Mouse (Mus musculus) v-Abl transformed pro-B cells (cell line): Measurements from ENCODE around the gene Tsen2.

Experiments
- in situ Hi-C, 2 experiments: fragments of 400-800 bp; cut with MboI; formaldehyde crosslinking; loops; one replicate each; pipeline ENCODE4 v1.15.1; 2025; ENCODE audit not compliant: unreplicated experiment in 2 of 2

Gene Tsen2

GRCm38 (mm10) chr6:115544442-115544970, at the start of gene Tsen2:
TSS of gene Tsen2 (plus strand) at chr6:115544664.
- in situ Hi-C loops = loop anchor here (10.0 to 25.0 kb wide), 5 partner anchors 60 to 1457 kb away; partner anchors contain the start of genes Tamm41 (in 2 of the 2), Mkrn2 (in 1 of the 2) and Rpl32 (in 1 of the 2)

GRCm38 (mm10) chr6:115499540-115499939, 44.9 kb upstream of the Tsen2 start:
- in situ Hi-C loops = no loop called here

- in situ Hi-C loops = no loop called here
Measured at GRCm38 (mm10) chr6:115500234-115500633, 44.2 kb upstream of the Tsen2 start.

GRCm38 (mm10) chr6:115501131-115501530, 43.3 kb upstream of the Tsen2 start:
- in situ Hi-C loops = no loop called here

- in situ Hi-C loops = no loop called here
Measured at GRCm38 (mm10) chr6:115503038-115503437, 41.4 kb upstream of the Tsen2 start.

GRCm38 (mm10) chr6:115503549-115504159, 40.8 kb upstream of the Tsen2 start:
- in situ Hi-C loops = no loop called here

- in situ Hi-C loops = no loop called here
Measured at GRCm38 (mm10) chr6:115504160-115504558, 40.3 kb upstream of the Tsen2 start.

- in situ Hi-C loops = no loop called here
Measured at GRCm38 (mm10) chr6:115504915-115505314, 39.5 kb upstream of the Tsen2 start.

GRCm38 (mm10) chr6:115506425-115506824, 38.0 kb upstream of the Tsen2 start:
- in situ Hi-C loops = no loop called here

- in situ Hi-C loops = no loop called here
Measured at GRCm38 (mm10) chr6:115511447-115511846, 33.0 kb upstream of the Tsen2 start.

GRCm38 (mm10) chr6:115513207-115513606, 31.3 kb upstream of the Tsen2 start:
- in situ Hi-C loops = no loop called here

GRCm38 (mm10) chr6:115517904-115518303, 26.6 kb upstream of the Tsen2 start:
- in situ Hi-C loops = no loop called here

GRCm38 (mm10) chr6:115518352-115518751, 26.1 kb upstream of the Tsen2 start:
- in situ Hi-C loops = no loop called here

- in situ Hi-C loops = no loop called here
Measured at GRCm38 (mm10) chr6:115519275-115519699, 25.2 kb upstream of the Tsen2 start.

GRCm38 (mm10) chr6:115521923-115522322, 22.5 kb upstream of the Tsen2 start:
- in situ Hi-C loops = no loop called here

GRCm38 (mm10) chr6:115522691-115523146, 21.7 kb upstream of the Tsen2 start:
- in situ Hi-C loops = no loop called here

- in situ Hi-C loops = no loop called here
Measured at GRCm38 (mm10) chr6:115523201-115523600, 21.3 kb upstream of the Tsen2 start.

GRCm38 (mm10) chr6:115524449-115524990, 19.9 kb upstream of the Tsen2 start:
- in situ Hi-C loops = no loop called here

GRCm38 (mm10) chr6:115527418-115527817, 17.0 kb upstream of the Tsen2 start:
- in situ Hi-C loops = loop anchor here (25.0 kb wide), 3 partner anchors 490 to 1440 kb away; partner anchors contain the start of gene Tamm41 (in 2 of the 2)

GRCm38 (mm10) chr6:115528372-115528771, 16.1 kb upstream of the Tsen2 start:
- in situ Hi-C loops = loop anchor here (25.0 kb wide), 3 partner anchors 491 to 1441 kb away; partner anchors contain the start of gene Tamm41 (in 2 of the 2)

- in situ Hi-C loops = loop anchor here (5.0 to 25.0 kb wide), 6 partner anchors 302 to 1447 kb away; partner anchors contain the start of genes Tamm41 (in 2 of the 2) and Gm17482 (in 1 of the 2)
Measured at GRCm38 (mm10) chr6:115534617-115535016, 9.8 kb upstream of the Tsen2 start.
